Mouse (Mus musculus) cerebellum, adult 2 months (tissue): Measurements from ENCODE around the gene D10Jhu81e.

Experiments used
- CTCF ChIP-seq: fragments of 200-500 bp; IDR thresholded peaks from 2 replicates; pipeline ENCODE4 v1.5.1; 2011; ENCODE audit warnings: low read depth, mild to moderate bottlenecking, control low read depth, low read length, moderate library complexity, borderline replicate concordance; ENCODE audit not compliant: insufficient read depth
- POLR2A ChIP-seq: fragments of 200-500 bp; IDR thresholded peaks from 2 replicates; pipeline ENCODE4 v1.6.1; 2011; ENCODE audit warnings: low read length, control low read depth, borderline replicate concordance; ENCODE audit not compliant: insufficient read depth

DNA sequence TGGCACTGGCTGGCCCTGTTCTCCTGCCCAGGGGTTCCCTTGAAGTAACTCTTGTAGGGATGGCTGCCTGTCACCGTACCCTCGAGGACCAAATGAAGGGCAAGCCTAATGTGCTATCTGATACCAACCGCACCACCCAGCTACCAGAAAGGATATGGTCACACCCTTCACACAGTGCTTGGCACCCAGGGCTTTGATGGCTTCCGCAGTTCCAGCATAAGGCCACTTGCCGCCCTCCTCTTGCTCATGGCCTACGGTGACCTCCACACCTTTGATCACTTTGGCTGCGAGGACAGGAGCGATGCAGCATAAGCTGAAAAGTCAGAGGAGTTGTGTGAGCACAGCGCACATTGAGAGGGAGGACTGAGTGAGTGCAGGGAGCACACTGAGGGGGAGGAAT is 6.3 kb downstream of the D10Jhu81e start:
- TF ChIP-seq CTCF (no peak), POLR2A (no peak)
